Mouse (Mus musculus) megakaryocyte, embryonic 14.5 days (primary cell): ENCODE data around the gene Pum1.

Experiments used
- FLI1 ChIP-seq: IDR thresholded peaks from 2 replicates; pipeline ENCODE4 v1.6.1; 2012; ENCODE audit warnings: low read length, inconsistent platforms, mixed read lengths
- GATA1 ChIP-seq: IDR thresholded peaks from 3 replicates; pipeline ENCODE4 v1.6.1; 2012; ENCODE audit warnings: mixed read lengths, low read length, inconsistent platforms, borderline replicate concordance

DNA sequence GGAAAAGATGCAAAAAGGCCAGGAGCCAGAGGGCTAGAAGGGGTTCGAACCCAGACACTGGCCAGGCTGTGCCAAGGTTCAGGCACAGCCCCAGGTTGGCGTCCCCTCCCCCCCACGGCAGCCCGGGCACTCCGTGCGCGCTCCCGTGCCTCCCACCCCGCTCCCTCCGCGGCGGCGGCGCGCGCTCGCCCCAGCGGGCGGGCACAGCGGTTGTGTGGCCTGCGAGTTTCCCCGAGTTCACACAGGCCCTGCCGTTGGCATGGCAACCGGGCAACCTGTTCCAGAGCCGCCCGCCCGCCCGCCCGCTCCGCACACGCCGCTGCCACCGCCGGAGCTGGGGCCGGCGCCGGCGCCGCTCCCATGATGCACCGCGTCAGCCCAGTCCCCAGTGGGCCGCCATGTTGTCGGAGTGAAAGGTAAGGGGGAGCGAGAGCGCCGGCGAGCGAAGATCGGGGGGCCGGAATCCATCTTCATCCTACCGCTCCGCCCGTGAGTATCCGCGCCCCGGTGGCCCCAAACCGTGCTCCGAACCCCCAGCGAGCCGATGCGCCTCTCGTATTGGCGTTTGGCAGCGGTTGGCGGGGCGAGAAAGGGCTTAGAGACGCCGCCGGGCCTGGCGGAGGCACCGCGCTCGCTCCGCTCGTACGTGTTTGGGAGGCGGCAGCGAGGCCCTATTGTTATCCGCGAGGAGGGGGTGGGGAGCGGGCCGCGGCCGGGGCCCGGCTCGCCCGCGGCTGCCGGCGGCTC is at the start of gene Pum1:
- TF ChIP-seq GATA1: no peak
- no peak for TF ChIP-seq FLI1
